Mouse (Mus musculus): ENCODE data around the gene Prex1. TPM values are rescaled to one million over a fixed set of nuclear protein-coding genes. Genes with fewer than 3 reads are reported as not detected.

Prex1 gene
- polyA plus RNA-seq, 1 experiment from 2014 or later = 11.3 TPM

GRCm38 (mm10) chr2:166549871-166550270, 163.8 kb downstream of the Prex1 start:
- no peaks in the 10 kb centered on the region for H3K36me3 ChIP-seq (ENCODE audit: control insufficient read depth, insufficient read depth, low read length)
- WGBS = 75% methylated on average over 8 of the region's 8 CpGs
- no peak overlapping the region for H3K27ac ChIP-seq (ENCODE audit: low read depth)
- H3K9me3 ChIP-seq (ENCODE audit: control insufficient read depth, low read length) = no peaks in the 10 kb centered on the region
- H3K4me3 ChIP-seq (ENCODE audit: low read depth, low read length) = no peak overlapping the region
- ATAC-seq (replicated peaks; ENCODE audit: low FRiP score, low TSS enrichment, low read depth) (no peak), DNase-seq (ENCODE audit: low spot score) (no peak)
- H3K4me1 ChIP-seq (replicated peaks; ENCODE audit: control insufficient read depth, insufficient read depth, low read length) = peaks cover 17% of the 10 kb centered on the region
- H3K9ac ChIP-seq (ENCODE audit: low read length) = no peak overlapping the region
- no peaks in the 10 kb centered on the region for H3K27me3 ChIP-seq (replicated peaks; ENCODE audit: control insufficient read depth, insufficient read depth, low read length)
- no peak overlapping the region for H3K4me2 ChIP-seq (ENCODE audit: low read length)

GRCm38 (mm10) chr2:166549069-166549468, 164.6 kb downstream of the Prex1 start:
- ATAC-seq (replicated peaks; ENCODE audit: low FRiP score, low TSS enrichment, low read depth) (no peak), DNase-seq (ENCODE audit: low spot score) (no peak)
- 78% methylated on average over 5 of the region's 5 CpGs for WGBS
- Histone ChIP-seq H3K9me3 (ENCODE audit: control insufficient read depth, low read length) (no peaks in the 10 kb centered on the region), H3K27me3 (replicated peaks; ENCODE audit: control insufficient read depth, insufficient read depth, low read length) (no peaks in the 10 kb centered on the region), H3K4me3 (ENCODE audit: low read depth, low read length) (no peak overlapping the region), H3K4me2 (ENCODE audit: low read length) (no peak overlapping the region), H3K4me1 (replicated peaks; ENCODE audit: control insufficient read depth, insufficient read depth, low read length) (peaks cover 17% of the 10 kb centered on the region), H3K27ac (ENCODE audit: low read depth) (no peak overlapping the region), H3K9ac (ENCODE audit: low read length) (no peak overlapping the region), H3K36me3 (ENCODE audit: control insufficient read depth, insufficient read depth, low read length) (no peaks in the 10 kb centered on the region)

GRCm38 (mm10) chr2:166545580-166545979, 168.1 kb downstream of the Prex1 start:
- DNase-seq (ENCODE audit: low spot score) (no peak), ATAC-seq (replicated peaks; ENCODE audit: low FRiP score, low TSS enrichment, low read depth) (0 out of 2 replicates have a peak, but pooled peaks have one; percentile 41)
- no peaks in the 10 kb centered on the region for H3K27me3 ChIP-seq (replicated peaks; ENCODE audit: control insufficient read depth, insufficient read depth, low read length)
- no peaks in the 10 kb centered on the region for H3K36me3 ChIP-seq (ENCODE audit: control insufficient read depth, insufficient read depth, low read length)
- peak overlapping the region; percentile 9; the same call in 1 of the 2 replicates for H3K4me2 ChIP-seq (ENCODE audit: low read length)
- 43% methylated on average over 4 of the region's 4 CpGs for WGBS
- 0 out of 2 replicates have a peak overlapping the region, but pooled peaks have one; percentile 13 for H3K9ac ChIP-seq (ENCODE audit: low read length)
- H3K27ac ChIP-seq (ENCODE audit: low read depth) = peak overlapping the region; percentile 29
- H3K9me3 ChIP-seq (ENCODE audit: control insufficient read depth, low read length) = peaks cover 5% of the 10 kb centered on the region; the same call in 1 of the 2 replicates
- no peak overlapping the region for H3K4me3 ChIP-seq (ENCODE audit: low read depth, low read length)
- peaks cover 17% of the 10 kb centered on the region for H3K4me1 ChIP-seq (replicated peaks; ENCODE audit: control insufficient read depth, insufficient read depth, low read length)

GRCm38 (mm10) chr2:166544575-166545251, 168.9 kb downstream of the Prex1 start:
- no peak for DNase-seq (ENCODE audit: low spot score)
- Histone ChIP-seq H3K4me2 (ENCODE audit: low read length) (no peak overlapping the region), H3K36me3 (ENCODE audit: control insufficient read depth, insufficient read depth, low read length) (no peaks in the 10 kb centered on the region), H3K9ac (ENCODE audit: low read length) (no peak overlapping the region), H3K4me1 (replicated peaks; ENCODE audit: control insufficient read depth, insufficient read depth, low read length) (peaks cover 17% of the 10 kb centered on the region), H3K27me3 (replicated peaks; ENCODE audit: control insufficient read depth, insufficient read depth, low read length) (no peaks in the 10 kb centered on the region), H3K9me3 (ENCODE audit: control insufficient read depth, low read length) (peaks cover 5% of the 10 kb centered on the region; the same call in 1 of the 2 replicates), H3K4me3 (ENCODE audit: low read depth, low read length) (no peak overlapping the region), H3K27ac (ENCODE audit: low read depth) (no peak overlapping the region)
- WGBS = 48% methylated on average over 7 of the region's 7 CpGs
- no peak for ATAC-seq (replicated peaks; ENCODE audit: low FRiP score, low TSS enrichment, low read depth)

- 17% methylated on average over 11 of the region's 11 CpGs for WGBS
- H3K9ac ChIP-seq (ENCODE audit: low read length) = peak overlapping the region; percentile 16; the same call in 1 of the 2 replicates
Measured at GRCm38 (mm10) chr2:166541112-166541928, 172.3 kb downstream of the Prex1 start.

GRCm38 (mm10) chr2:166540216-166540615, 173.4 kb downstream of the Prex1 start:
- DNase-seq (ENCODE audit: low spot score) (no peak), ATAC-seq (replicated peaks; ENCODE audit: low FRiP score, low TSS enrichment, low read depth) (no peak)
- Histone ChIP-seq H3K9me3 (ENCODE audit: control insufficient read depth, low read length) (peaks cover 5% of the 10 kb centered on the region; the same call in 1 of the 2 replicates), H3K4me3 (ENCODE audit: low read depth, low read length) (no peak overlapping the region), H3K4me2 (ENCODE audit: low read length) (no peak overlapping the region), H3K9ac (ENCODE audit: low read length) (no peak overlapping the region), H3K27me3 (replicated peaks; ENCODE audit: control insufficient read depth, insufficient read depth, low read length) (no peaks in the 10 kb centered on the region), H3K36me3 (ENCODE audit: control insufficient read depth, insufficient read depth, low read length) (no peaks in the 10 kb centered on the region), H3K4me1 (replicated peaks; ENCODE audit: control insufficient read depth, insufficient read depth, low read length) (peaks cover 9% of the 10 kb centered on the region; the same call in 1 of the 2 replicates), H3K27ac (ENCODE audit: low read depth) (no peak overlapping the region)
- WGBS = 74% methylated on average over 1 of the region's 1 CpGs

More at GRCm38 (mm10) chr2:166541112-166541928, 172.3 kb downstream of the Prex1 start:
- Histone ChIP-seq H3K27ac (ENCODE audit: low read depth) (no peak overlapping the region), H3K36me3 (ENCODE audit: control insufficient read depth, insufficient read depth, low read length) (no peaks in the 10 kb centered on the region), H3K4me1 (replicated peaks; ENCODE audit: control insufficient read depth, insufficient read depth, low read length) (peaks cover 17% of the 10 kb centered on the region), H3K27me3 (replicated peaks; ENCODE audit: control insufficient read depth, insufficient read depth, low read length) (no peaks in the 10 kb centered on the region), H3K9me3 (ENCODE audit: control insufficient read depth, low read length) (peaks cover 5% of the 10 kb centered on the region; the same call in 1 of the 2 replicates), H3K4me3 (ENCODE audit: low read depth, low read length) (no peak overlapping the region), H3K4me2 (ENCODE audit: low read length) (0 out of 2 replicates have a peak overlapping the region, but pooled peaks have one; percentile 4)
- DNase-seq (ENCODE audit: low spot score) (no peak), ATAC-seq (replicated peaks; ENCODE audit: low FRiP score, low TSS enrichment, low read depth) (no peak)

- Histone ChIP-seq H3K27ac (ENCODE audit: low read depth) (no peak overlapping the region), H3K4me1 (replicated peaks; ENCODE audit: control insufficient read depth, insufficient read depth, low read length) (peaks cover 9% of the 10 kb centered on the region; the same call in 1 of the 2 replicates), H3K4me2 (ENCODE audit: low read length) (no peak overlapping the region), H3K9ac (ENCODE audit: low read length) (no peak overlapping the region), H3K36me3 (ENCODE audit: control insufficient read depth, insufficient read depth, low read length) (no peaks in the 10 kb centered on the region), H3K27me3 (replicated peaks; ENCODE audit: control insufficient read depth, insufficient read depth, low read length) (no peaks in the 10 kb centered on the region), H3K4me3 (ENCODE audit: low read depth, low read length) (no peak overlapping the region), H3K9me3 (ENCODE audit: control insufficient read depth, low read length) (no peaks in the 10 kb centered on the region)
- ATAC-seq (replicated peaks; ENCODE audit: low FRiP score, low TSS enrichment, low read depth) (no peak), DNase-seq (ENCODE audit: low spot score) (no peak)
- WGBS = 90% methylated on average over 3 of the region's 3 CpGs
Measured at GRCm38 (mm10) chr2:166536896-166537295, 176.7 kb downstream of the Prex1 start.

- Histone ChIP-seq H3K4me2 (ENCODE audit: low read length) (no peak overlapping the region), H3K9ac (ENCODE audit: low read length) (no peak overlapping the region), H3K27ac (ENCODE audit: low read depth) (no peak overlapping the region), H3K4me1 (replicated peaks; ENCODE audit: control insufficient read depth, insufficient read depth, low read length) (no peaks in the 10 kb centered on the region), H3K27me3 (replicated peaks; ENCODE audit: control insufficient read depth, insufficient read depth, low read length) (no peaks in the 10 kb centered on the region), H3K4me3 (ENCODE audit: low read depth, low read length) (no peak overlapping the region), H3K9me3 (ENCODE audit: control insufficient read depth, low read length) (no peaks in the 10 kb centered on the region; the same call in 1 of the 2 replicates), H3K36me3 (ENCODE audit: control insufficient read depth, insufficient read depth, low read length) (no peaks in the 10 kb centered on the region)
- ATAC-seq (replicated peaks; ENCODE audit: low FRiP score, low TSS enrichment, low read depth) (0 out of 2 replicates have a peak, but pooled peaks have one; percentile 19), DNase-seq (ENCODE audit: low spot score) (no peak)
- WGBS = 74% methylated on average over 11 of the region's 11 CpGs
Measured at GRCm38 (mm10) chr2:166535519-166535918, 178.1 kb downstream of the Prex1 start.

Measured in intestine, embryonic 14.5 days (tissue).